Mouse (Mus musculus): ENCODE results near the gene Gm9195.

The Gm9195 gene

GRCm38 (mm10) chr14:72491738-72492137, at the start of gene Gm9195:
Gene Gm9195, minus strand, starts transcription at chr14:72491838.
- no peak for DNase-seq (ENCODE audit: low spot score in 2 of 2)

DNA sequence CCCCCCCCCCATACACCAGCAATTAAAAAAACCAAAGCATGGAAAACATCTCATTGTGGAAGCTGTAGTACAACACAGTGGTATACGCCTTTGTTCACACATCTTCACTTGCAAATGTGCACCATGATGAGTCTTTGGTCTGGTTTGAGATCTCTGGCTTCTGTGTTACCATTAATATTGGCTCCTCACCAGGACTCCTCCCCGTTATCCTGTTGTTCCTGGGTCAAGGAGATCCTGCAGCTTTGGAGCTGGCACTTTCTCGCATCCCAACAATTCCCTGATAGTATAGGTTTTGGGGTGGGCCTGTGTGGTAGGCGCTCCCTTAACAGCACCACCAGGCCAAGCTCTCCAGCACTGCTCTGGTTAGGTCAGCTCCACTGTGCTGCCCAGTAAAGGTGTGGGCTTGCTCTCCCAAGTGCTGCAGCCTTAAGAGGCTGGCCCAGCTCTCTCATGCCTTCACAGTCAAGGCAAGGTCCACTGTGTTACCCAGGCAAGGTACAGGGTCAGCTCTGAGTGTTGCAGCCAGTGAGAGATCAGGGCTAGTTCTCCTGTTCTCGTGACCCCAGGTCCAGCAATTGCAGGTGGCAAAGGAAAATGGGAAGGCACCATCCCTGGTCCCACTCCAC, 44.9 kb upstream of the Gm9195 start:
- DNase-seq (ENCODE audit: low spot score in 2 of 2) = no peak

GRCm38 (mm10) chr14:72533862-72534261, 42.2 kb upstream of the Gm9195 start:
- no peak for DNase-seq (ENCODE audit: low spot score in 2 of 2)

DNA sequence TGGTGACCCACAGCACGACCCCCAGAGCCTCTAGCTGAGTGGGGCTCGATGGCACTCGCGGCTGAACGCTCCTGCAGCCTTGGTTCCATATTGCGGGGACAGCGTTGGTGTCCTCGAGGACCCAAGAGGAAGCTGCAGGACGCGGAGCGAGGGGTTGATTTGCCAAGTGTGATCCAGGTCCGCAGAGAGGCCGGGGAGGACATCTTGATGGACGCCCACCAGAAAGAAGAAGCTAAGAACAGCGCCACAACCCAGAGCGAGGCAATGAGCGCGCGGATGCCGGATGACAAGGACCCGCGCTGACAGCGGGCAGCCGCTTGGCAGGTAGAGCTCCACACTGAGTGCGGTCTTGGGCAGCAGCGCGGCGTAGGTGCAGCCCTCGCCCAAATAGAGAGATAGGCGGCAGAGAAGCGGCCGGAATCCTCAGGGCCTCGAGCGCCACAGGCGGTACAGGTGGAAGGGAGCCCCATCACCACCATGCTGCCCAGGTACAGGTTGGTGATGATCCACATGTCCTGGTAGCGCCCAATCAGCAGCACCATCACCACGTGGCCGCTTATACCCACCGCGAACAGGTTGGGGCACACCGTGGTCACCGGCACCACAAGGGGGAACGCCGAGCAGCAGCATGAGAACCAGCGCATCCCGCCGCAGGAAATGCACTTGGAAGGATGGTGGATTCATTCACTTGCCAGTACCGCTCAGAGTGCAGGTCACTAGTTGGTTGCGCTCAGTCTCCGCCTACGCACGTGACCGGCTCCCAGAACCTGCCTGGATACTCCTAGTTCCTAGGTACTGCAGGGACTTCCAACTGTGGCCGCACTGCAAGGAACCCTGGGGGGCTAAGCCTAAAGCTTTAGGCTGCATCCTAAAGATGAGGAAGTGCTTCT, 40.6 kb upstream of the Gm9195 start:
- DNase-seq (ENCODE audit: low spot score in 2 of 2) = no peak

GRCm38 (mm10) chr14:72527126-72527525, 35.5 kb upstream of the Gm9195 start:
- DNase-seq (ENCODE audit: low spot score in 2 of 2) = no peak

- DNase-seq (ENCODE audit: low spot score in 2 of 2) = no peak
Measured at GRCm38 (mm10) chr14:72519561-72519960, 27.9 kb upstream of the Gm9195 start.

DNA sequence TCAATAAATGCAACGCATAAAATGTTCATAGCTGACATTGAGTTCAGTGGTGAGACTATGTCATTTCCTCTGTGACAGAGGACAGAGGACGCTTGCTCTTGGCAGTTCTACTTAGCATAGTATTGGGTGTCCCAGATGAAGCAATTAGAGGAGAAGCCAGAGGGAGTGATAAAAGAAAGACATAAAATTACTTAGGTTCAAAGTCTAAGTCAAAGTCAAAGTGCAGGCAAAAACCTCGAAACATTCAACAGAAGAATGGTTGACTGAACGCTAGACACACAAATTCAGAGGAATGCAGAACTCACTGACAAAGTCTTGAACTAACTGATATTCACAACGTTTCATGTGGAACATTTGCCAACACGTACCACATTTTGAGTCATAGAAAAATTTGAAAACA, 27.1 kb upstream of the Gm9195 start:
- no peak for DNase-seq (ENCODE audit: low spot score in 2 of 2)

GRCm38 (mm10) chr14:72516376-72516775, 24.7 kb upstream of the Gm9195 start:
- no peak for DNase-seq (ENCODE audit: low spot score in 2 of 2)

GRCm38 (mm10) chr14:72506723-72507420, 15.2 kb upstream of the Gm9195 start:
- DNase-seq (ENCODE audit: low spot score in 2 of 2) = no peak

GRCm38 (mm10) chr14:72506018-72506722, 14.5 kb upstream of the Gm9195 start:
- no peak for DNase-seq (ENCODE audit: low spot score in 2 of 2)

- no peak for DNase-seq (ENCODE audit: low spot score in 2 of 2)
Measured at GRCm38 (mm10) chr14:72504985-72505384, 13.3 kb upstream of the Gm9195 start.

- DNase-seq (ENCODE audit: low spot score in 2 of 2) = no peak
Measured at GRCm38 (mm10) chr14:72503241-72503640, 11.6 kb upstream of the Gm9195 start.

- DNase-seq (ENCODE audit: low spot score in 2 of 2) = no peak
Measured at GRCm38 (mm10) chr14:72493775-72494174, 2.1 kb upstream of the Gm9195 start.

GRCm38 (mm10) chr14:72490367-72490766, 1.3 kb downstream of the Gm9195 start:
- no peak for DNase-seq (ENCODE audit: low spot score in 2 of 2)

GRCm38 (mm10) chr14:72474501-72474900, 17.1 kb downstream of the Gm9195 start:
- DNase-seq (ENCODE audit: low spot score in 2 of 2) = no peak

DNA sequence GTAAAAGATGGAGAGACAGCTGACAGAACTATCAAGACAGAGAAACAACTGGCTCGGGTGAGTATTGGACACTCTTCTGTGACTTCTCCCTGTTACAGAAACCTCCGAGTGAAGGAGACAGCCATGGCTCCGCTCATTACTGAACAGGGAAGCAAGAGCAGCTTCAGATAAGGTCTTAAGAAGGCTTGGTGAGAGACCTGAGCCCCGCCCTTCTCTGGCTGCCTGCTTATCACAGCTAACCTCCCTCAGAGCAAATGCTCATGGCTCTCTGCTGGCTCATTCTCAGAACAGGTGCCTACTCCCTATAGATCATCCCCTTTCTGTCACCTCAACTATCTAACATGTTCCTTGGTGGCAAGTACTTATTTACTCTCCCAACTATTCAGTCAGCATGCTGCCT, 23.2 kb downstream of the Gm9195 start:
- DNase-seq (ENCODE audit: low spot score in 2 of 2) = no peak

GRCm38 (mm10) chr14:72466384-72466783, 25.3 kb downstream of the Gm9195 start:
- DNase-seq (ENCODE audit: low spot score in 2 of 2) = no peak

GRCm38 (mm10) chr14:72461591-72461990, 30.0 kb downstream of the Gm9195 start:
- DNase-seq (ENCODE audit: low spot score in 2 of 2) = no peak

GRCm38 (mm10) chr14:72460291-72460690, 31.3 kb downstream of the Gm9195 start:
- no peak for DNase-seq (ENCODE audit: low spot score in 2 of 2)

GRCm38 (mm10) chr14:72458930-72459329, 32.7 kb downstream of the Gm9195 start:
- DNase-seq (ENCODE audit: low spot score in 2 of 2) = no peak

DNA sequence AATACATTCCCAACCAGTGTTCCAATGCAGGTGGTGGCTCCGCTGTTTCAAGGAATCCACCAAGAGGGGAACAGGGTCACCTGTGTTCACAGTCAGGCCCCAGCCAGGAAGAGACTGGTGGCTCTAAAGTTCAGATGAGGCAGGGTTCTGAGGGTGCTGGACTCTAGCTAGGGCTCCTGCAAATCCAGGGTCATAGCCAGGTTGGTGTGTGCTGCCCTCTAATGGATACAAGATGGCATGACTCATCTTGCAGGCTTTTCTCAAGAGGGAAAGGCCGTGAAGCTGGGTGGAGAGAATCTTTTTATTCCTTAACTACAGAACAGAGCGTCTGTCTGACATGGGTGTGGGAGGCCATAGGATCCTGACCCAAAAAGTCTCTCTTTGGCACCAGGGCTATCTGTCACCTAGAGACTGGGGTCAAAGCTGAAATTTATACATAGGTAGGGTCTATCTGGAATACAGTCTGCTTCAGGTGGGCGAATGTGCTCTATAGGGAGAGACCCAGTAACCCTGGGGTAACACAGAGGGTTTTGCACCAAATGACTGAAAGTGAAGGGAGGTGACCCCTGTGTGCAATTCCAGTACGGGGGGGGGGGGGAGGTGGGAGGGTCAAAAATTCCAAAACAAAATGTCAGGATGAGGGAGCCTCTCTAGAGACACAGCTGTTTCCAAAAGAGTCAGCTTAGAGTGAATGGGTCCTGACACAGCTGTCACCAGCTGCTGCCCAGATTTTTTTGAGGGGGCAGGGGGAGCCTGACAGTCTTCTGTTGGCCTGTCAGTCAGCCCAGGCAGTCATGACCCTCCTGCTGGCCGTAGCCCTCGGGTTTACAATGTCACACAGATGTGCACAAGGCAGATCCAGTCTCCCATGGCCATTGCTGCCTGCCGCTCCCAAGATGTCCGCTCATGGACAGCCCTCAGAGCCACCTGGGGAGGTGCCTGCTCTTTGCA, 44.2 kb downstream of the Gm9195 start:
- DNase-seq (ENCODE audit: low spot score in 2 of 2) = no peak
